ENCODE assay signal across 25 mouse cellular contexts in genomic region chr6:125924979-125925378, GRCm38 (mm10).
DNase-seq lines count a peak whose midpoint lies in the region; ATAC-seq and TF ChIP-seq lines count a peak whose summit lies in the region.
"Had no signal": no experiment of that assay in that cellular context is flagged by ENCODE, and none has a peak within 500 bp of the region (broad histone marks: within the 10 kb centered on the region; RNA-seq: fewer than 3 reads in every experiment).

No protein-coding gene starts in this region.

- TF ChIP-seq CTCF in midbrain, postnatal 0 days (IDR thresholded peaks at IDR 0.05): no peak

- ATAC-seq in midbrain, postnatal 0 days (ENCODE audit: low FRiP score): no peak
- no peak for ATAC-seq in midbrain, embryonic 11.5 days (ENCODE audit: low FRiP score)
- ATAC-seq in inflammation-experienced regulatory T-cells, adult 6 months: no peak
- ATAC-seq: forebrain, embryonic 15.5 days; intestine, postnatal 0 days; lung, postnatal 0 days; midbrain, embryonic 13.5 days; Patski had no signal

- H3K9ac ChIP-seq in midbrain, postnatal 0 days (replicated peaks; ENCODE audit: low read length, poor library complexity, severe bottlenecking): no peak overlapping the region
- no peak overlapping the region for H3K9ac ChIP-seq in midbrain, embryonic 11.5 days (ENCODE audit: low read length)
- H3K9ac ChIP-seq: embryonic facial prominence, embryonic 13.5 days; forebrain, embryonic 15.5 days; liver, embryonic 13.5 days; midbrain, embryonic 13.5 days; stomach, embryonic 15.5 days had no signal

- peak; percentile 52 to 65 for DNase-seq in cerebellum, postnatal 10 days
- no peak for DNase-seq in cerebellum, adult 8-10 months
- DNase-seq in heart, postnatal 4 days: peak; percentile 6
- DNase-seq in heart, adult 18-20 months: no peak
- DNase-seq in midbrain, postnatal 0 days (ENCODE audit: low spot score): peak; percentile 11
- no peak for DNase-seq in midbrain, embryonic 11.5 days (ENCODE audit: low spot score, missing footprints)
- DNase-seq: adrenal gland, postnatal 14 days; gastrocnemius, adult 2 months; heart, postnatal 14 days; kidney, adult 9 months; liver, embryonic 13.5 days; lung, adult 18-20 months; lung, postnatal 4 days; right cerebral cortex, postnatal 25 days had no signal

- H3K4me1 ChIP-seq in midbrain, postnatal 0 days (ENCODE audit: insufficient read depth, low read length): no peaks in the 10 kb centered on the region
- H3K4me1 ChIP-seq in midbrain, embryonic 11.5 days (ENCODE audit: control insufficient read depth, insufficient read depth, low read length): no peaks in the 10 kb centered on the region
- H3K4me1 ChIP-seq: embryonic facial prominence, embryonic 13.5 days; forebrain, embryonic 10.5 days; forebrain, embryonic 15.5 days; liver, embryonic 13.5 days; megakaryocyte, embryonic 14.5 days; midbrain, embryonic 13.5 days; stomach, embryonic 15.5 days had no signal

- no peak overlapping the region for H3K4me3 ChIP-seq in midbrain, postnatal 0 days (ENCODE audit: low read depth, low read length)
- no peak overlapping the region for H3K4me3 ChIP-seq in midbrain, embryonic 11.5 days (ENCODE audit: low read depth, low read length)
- H3K4me3 ChIP-seq: embryonic facial prominence, embryonic 13.5 days; forebrain, embryonic 10.5 days; forebrain, embryonic 15.5 days; gastrocnemius, adult 2 months; left cerebral cortex, adult 2 months; liver, embryonic 13.5 days; megakaryocyte, embryonic 14.5 days; midbrain, embryonic 13.5 days; stomach, embryonic 15.5 days had no signal

- no peaks in the 10 kb centered on the region for H3K36me3 ChIP-seq in midbrain, postnatal 0 days (ENCODE audit: insufficient read depth, low read length)
- H3K36me3 ChIP-seq in midbrain, embryonic 11.5 days (ENCODE audit: control insufficient read depth, insufficient read depth, low read length): no peaks in the 10 kb centered on the region
- H3K36me3 ChIP-seq: embryonic facial prominence, embryonic 13.5 days; forebrain, embryonic 10.5 days; forebrain, embryonic 15.5 days; liver, embryonic 13.5 days; midbrain, embryonic 13.5 days; stomach, embryonic 15.5 days had no signal

- 80% methylated on average over 2 of the region's 2 CpGs for WGBS in midbrain, postnatal 0 days
- WGBS in midbrain, embryonic 11.5 days: 83% methylated on average over 2 of the region's 2 CpGs

- H3K27ac ChIP-seq in midbrain, postnatal 0 days (ENCODE audit: low read depth, low read length): no peak overlapping the region
- no peak overlapping the region for H3K27ac ChIP-seq in midbrain, embryonic 11.5 days (ENCODE audit: low read depth, low read length)
- H3K27ac ChIP-seq: embryonic facial prominence, embryonic 13.5 days; forebrain, embryonic 10.5 days; forebrain, embryonic 15.5 days; gastrocnemius, adult 2 months; left cerebral cortex, adult 2 months; liver, embryonic 13.5 days; midbrain, embryonic 13.5 days; stomach, embryonic 15.5 days had no signal

- no peaks in the 10 kb centered on the region for H3K27me3 ChIP-seq in midbrain, postnatal 0 days (ENCODE audit: insufficient read depth, low read length)
- H3K27me3 ChIP-seq in midbrain, embryonic 11.5 days (ENCODE audit: control insufficient read depth, insufficient read depth, low read length): no peaks in the 10 kb centered on the region
- H3K27me3 ChIP-seq: embryonic facial prominence, embryonic 13.5 days; forebrain, embryonic 15.5 days; liver, embryonic 13.5 days; midbrain, embryonic 13.5 days; Patski; stomach, embryonic 15.5 days had no signal

- H3K9me3 ChIP-seq in midbrain, postnatal 0 days (ENCODE audit: low read length): no peaks in the 10 kb centered on the region
- H3K9me3 ChIP-seq in midbrain, embryonic 11.5 days (ENCODE audit: control insufficient read depth, low read length): no peaks in the 10 kb centered on the region
- H3K9me3 ChIP-seq: embryonic facial prominence, embryonic 13.5 days; forebrain, embryonic 10.5 days; forebrain, embryonic 15.5 days; liver, embryonic 13.5 days; megakaryocyte, embryonic 14.5 days; midbrain, embryonic 13.5 days; stomach, embryonic 15.5 days had no signal

- H3K4me2 ChIP-seq in midbrain, postnatal 0 days (ENCODE audit: low read depth, low read length, poor library complexity, severe bottlenecking): no peak overlapping the region
- H3K4me2 ChIP-seq in midbrain, embryonic 11.5 days: no peak overlapping the region
- H3K4me2 ChIP-seq: embryonic facial prominence, embryonic 13.5 days; forebrain, embryonic 15.5 days; liver, embryonic 13.5 days; midbrain, embryonic 13.5 days; stomach, embryonic 15.5 days had no signal

Comparison
In these comparisons a context has a peak if more than half of its experiments do, and no peak if none do; other contexts are left out.
1. DNase-seq: peak in cerebellum, postnatal 10 days (2 of 2), heart, postnatal 4 days (single experiment) and midbrain, postnatal 0 days (single experiment); none in cerebellum, adult 8-10 months (single experiment), heart, adult 18-20 months (0 of 2) and midbrain, embryonic 11.5 days (single experiment).